Comparison of ENCODE assay signal across 13 mouse cellular contexts in genomic region chr17:86580724-86581123, GRCm38 (mm10).
A peak's percentile ranks its signal among the peaks of the same experiment; 100 is the strongest.
DNase-seq lines count a peak whose midpoint lies in the region.
"Had no signal": no experiment of that assay in that cellular context is flagged by ENCODE, and none has a peak within 500 bp of the region (broad histone marks: within the 10 kb centered on the region; RNA-seq: fewer than 3 reads in every experiment).

No protein-coding gene starts in this region.

- DNase-seq in heart, adult 11 months: peak; percentile 89
- no peak for DNase-seq in heart, adult 18-20 months
- DNase-seq in cerebellum, adult 11-12 months: peak; percentile 45
- DNase-seq in cerebellum, adult 9-10 months: peak; percentile 52
- peak; percentile 32 to 46 for DNase-seq in cerebellum, postnatal 25 days
- DNase-seq in adrenal gland, adult (ENCODE audit: inconsistent age in 2 of 2, low spot score in 1 of 2): no peak
- DNase-seq in urinary bladder, postnatal 4 days (ENCODE audit: low spot score in 2 of 2): no peak
- no peak for DNase-seq in MN1 (ENCODE audit: low spot score)
- DNase-seq: adrenal gland, adult 8-10 months; adrenal gland, postnatal 36 days; gastrocnemius, postnatal 10 days; heart, postnatal 36 days; kidney, adult 2 months had no signal

Comparison
In these comparisons a context has a peak if more than half of its experiments do, and no peak if none do; other contexts are left out.
1. DNase-seq: peak in heart, adult 11 months (single experiment), cerebellum, adult 11-12 months (single experiment), cerebellum, adult 9-10 months (single experiment) and cerebellum, postnatal 25 days (2 of 2); none in heart, adult 18-20 months (0 of 2), adrenal gland, adult (0 of 2), urinary bladder, postnatal 4 days (0 of 2) and MN1 (single experiment).